Mouse (Mus musculus) kidney, postnatal 0 days (tissue): Measurements from ENCODE around the gene Arhgef18. TPM values are rescaled to one million over a fixed set of nuclear protein-coding genes. Genes with fewer than 3 reads are reported as not detected.

Experiments
- ATAC-seq: fragments of 200-750 bp; cut with Nextera tagmentation; replicated peaks from 2 replicates; pipeline ENCODE4 v1.8.0; 2017; ENCODE audit warnings: low read depth, moderate number of reproducible peaks, moderate TSS enrichment, moderate library complexity; ENCODE audit not compliant: low FRiP score
- DNase-seq: peaks from one replicate; pipeline ENCODE4 v3.0.0-alpha.2; 2016; ENCODE audit warnings: low spot score
- H3K27ac ChIP-seq: fragments of 300-500 bp; sonication (generic); 2 replicates; pipeline ENCODE4 v1.5.1; 2014; ENCODE audit warnings: mild to moderate bottlenecking
- H3K27me3 ChIP-seq: fragments of 300-500 bp; sonication (generic); 2 replicates; pipeline ENCODE4 v1.6.1; 2014; ENCODE audit warnings: low read length, mixed read lengths; ENCODE audit not compliant: insufficient read depth
- H3K36me3 ChIP-seq: fragments of 300-500 bp; sonication (generic); 2 replicates; pipeline ENCODE4 v1.6.1; 2014; ENCODE audit warnings: low read length, mixed read lengths; ENCODE audit not compliant: insufficient read depth
- H3K4me1 ChIP-seq: fragments of 300-500 bp; sonication (generic); replicated peaks from 2 replicates; pipeline ENCODE4 v1.6.1; 2014; ENCODE audit warnings: antibody characterized with exemption, low read length, mixed read lengths; ENCODE audit not compliant: insufficient read depth
- H3K4me2 ChIP-seq: fragments of 300-500 bp; sonication (generic); 2 replicates; pipeline ENCODE4 v1.6.1; 2014; ENCODE audit warnings: mild to moderate bottlenecking, low read length, moderate library complexity, mixed read lengths
- H3K4me3 ChIP-seq: fragments of 300-500 bp; sonication (generic); replicated peaks from 2 replicates; pipeline ENCODE4 v1.5.1; 2014; ENCODE audit warnings: low read depth, low read length
- H3K9ac ChIP-seq: fragments of 300-500 bp; sonication (generic); 2 replicates; pipeline ENCODE4 v1.6.1; 2014; ENCODE audit warnings: low read depth, low read length
- H3K9me3 ChIP-seq: fragments of 300-500 bp; sonication (generic); replicated peaks from 2 replicates; pipeline ENCODE4 v1.6.1; 2016; ENCODE audit warnings: low read length, inconsistent platforms, mixed read lengths
- CTCF ChIP-seq: IDR thresholded peaks from 2 replicates; pipeline ENCODE4 v1.5.1; 2016; ENCODE audit warnings: antibody characterized with exemption, low read depth, mild to moderate bottlenecking, moderate library complexity
- WGBS: fragments of 180-500 bp; shearing (Covaris S2); extraction: QIAGEN DNeasy Blood & Tissue Kit; methylation state at CpG from one replicate; pipeline ENCODE4 v1.1.7; 2014; 5-methylcytosine and 5-hydroxymethylcytosine counted together
- polyA plus RNA-seq: library from polyadenylated mRNA; unstranded; fragments of >200 nt; fragmentation: Nextera tagmentation; extraction: Ambion mirVana; gene quantifications from 2 replicates; pipeline ENCODE4 v1.2.1, GENCODE M21; 2015

Gene Arhgef18
- polyA plus RNA-seq, 1 experiment from 2014 or later: 9.6 TPM

DNA sequence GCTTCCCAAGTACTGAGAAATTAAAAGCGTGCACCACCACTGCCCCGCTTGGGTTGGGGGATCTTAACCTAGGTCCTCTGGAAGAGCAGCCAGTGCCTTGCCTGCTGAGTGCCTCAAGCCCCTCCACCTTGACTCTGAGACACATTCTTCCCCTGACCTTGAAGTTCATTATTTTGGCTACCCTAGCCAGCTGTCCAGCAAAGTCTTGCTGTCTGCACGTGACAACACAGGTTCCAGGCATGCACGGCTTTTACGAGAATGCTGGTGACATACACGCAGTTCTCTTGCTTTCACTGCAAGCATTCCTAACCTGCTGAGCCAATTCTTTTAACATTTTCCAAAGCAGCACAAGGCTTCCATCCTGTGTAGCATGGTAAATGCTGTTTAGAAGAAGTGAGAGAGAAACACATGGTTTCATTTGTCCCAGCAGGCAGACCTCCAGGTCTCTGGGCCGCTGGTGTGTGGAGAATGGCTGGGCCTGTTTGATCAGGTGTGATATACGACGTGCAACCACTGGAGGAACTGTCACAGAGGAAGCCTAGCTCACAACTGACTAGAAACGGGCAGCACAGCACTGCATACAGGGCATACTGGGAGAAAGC, 27.4 kb downstream of the Arhgef18 start:
- DNase-seq: no peak
- ATAC-seq: no peak
- H3K4me1 ChIP-seq: peaks cover 26% of the 10 kb centered on the region
- H3K4me3 ChIP-seq: no peak overlapping the region
- no peaks in the 10 kb centered on the region for H3K27me3 ChIP-seq
- H3K4me2 ChIP-seq: no peak overlapping the region
- H3K9ac ChIP-seq: no peak overlapping the region
- WGBS: 36% methylated on average over 10 of the region's 10 CpGs
- no peak for TF ChIP-seq CTCF
- H3K9me3 ChIP-seq: no peaks in the 10 kb centered on the region
- no peaks in the 10 kb centered on the region for H3K36me3 ChIP-seq
- peak overlapping the region; percentile 50; the same call in 1 of the 2 replicates for H3K27ac ChIP-seq

DNA sequence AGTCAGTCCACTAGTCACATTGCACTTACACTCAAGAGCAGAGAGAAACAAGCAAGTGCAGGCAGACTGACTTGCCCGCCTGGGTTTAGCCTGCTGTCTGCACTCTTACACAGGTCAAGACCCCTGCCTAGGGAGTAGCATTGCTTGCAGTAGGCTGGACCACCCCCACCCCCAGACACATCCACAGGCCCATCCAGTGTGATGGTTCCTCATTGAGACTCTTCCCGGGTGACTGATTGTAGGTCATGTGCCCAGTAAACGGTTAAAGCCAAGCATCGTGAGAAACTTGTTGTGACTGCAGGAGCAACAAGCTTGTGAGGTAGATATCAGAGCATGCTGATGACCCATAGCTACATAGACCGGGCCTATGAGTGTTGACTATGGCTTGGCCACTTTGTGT, 28.7 kb downstream of the Arhgef18 start:
- Histone ChIP-seq H3K4me1 (peaks cover 22% of the 10 kb centered on the region), H3K9me3 (no peaks in the 10 kb centered on the region), H3K36me3 (no peaks in the 10 kb centered on the region), H3K4me2 (no peak overlapping the region), H3K27me3 (no peaks in the 10 kb centered on the region), H3K4me3 (no peak overlapping the region), H3K27ac (no peak overlapping the region), H3K9ac (no peak overlapping the region)
- WGBS: 66% methylated on average over 5 of the region's 5 CpGs
- DNase-seq (no peak), ATAC-seq (no peak)
- TF ChIP-seq CTCF: no peak

DNA sequence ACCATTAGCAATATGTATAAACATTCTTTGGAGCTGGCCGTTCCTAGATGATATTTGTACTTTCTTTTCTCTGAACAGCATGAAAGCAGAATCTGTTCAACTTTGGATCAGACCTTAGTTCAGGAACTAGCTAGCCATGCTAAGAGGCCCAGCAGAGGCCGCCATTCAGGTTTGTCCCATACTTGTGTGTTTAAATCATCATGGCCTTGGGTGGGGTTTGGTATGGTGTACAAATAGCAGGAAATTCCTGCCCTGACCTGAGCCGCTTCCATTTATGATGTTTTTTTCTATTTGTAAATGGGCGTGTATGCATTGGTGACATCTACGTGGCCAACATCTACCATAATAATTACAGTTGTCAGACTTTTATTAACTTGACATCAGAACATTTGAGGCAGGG, 32.4 kb downstream of the Arhgef18 start:
- 0 out of 2 replicates have a peak, but pooled peaks cover 4% of the 10 kb centered on the region for H3K4me1 ChIP-seq
- H3K27ac ChIP-seq: no peak overlapping the region
- WGBS: 85% methylated on average over 5 of the region's 5 CpGs
- TF ChIP-seq CTCF: no peak
- no peak for ATAC-seq
- H3K27me3 ChIP-seq: no peaks in the 10 kb centered on the region
- no peak overlapping the region for H3K9ac ChIP-seq
- peaks cover 11% of the 10 kb centered on the region; the same call in 1 of the 2 replicates for H3K36me3 ChIP-seq
- H3K9me3 ChIP-seq: no peaks in the 10 kb centered on the region
- H3K4me3 ChIP-seq: no peak overlapping the region
- H3K4me2 ChIP-seq: no peak overlapping the region
- no peak for DNase-seq

DNA sequence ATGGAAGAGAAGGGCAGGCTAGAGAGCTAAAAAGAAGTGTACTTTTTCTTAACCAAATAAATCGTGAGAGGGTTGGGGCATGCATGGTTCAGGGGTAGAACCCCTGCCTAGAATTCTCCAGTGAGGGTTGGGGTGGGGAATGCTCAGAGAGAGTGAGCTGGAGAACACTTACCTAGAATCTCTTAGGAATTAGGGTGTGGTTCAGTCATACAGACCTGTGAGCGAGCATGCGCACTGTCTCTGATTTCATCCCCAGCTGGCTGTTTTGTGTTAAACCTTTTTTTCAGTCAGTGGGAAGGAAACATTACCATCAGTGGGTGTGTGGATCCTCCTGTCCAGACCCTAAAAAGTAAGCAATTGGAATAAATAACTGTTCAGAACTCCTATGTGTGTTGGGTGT, 33.4 kb downstream of the Arhgef18 start:
- no peaks in the 10 kb centered on the region for H3K4me1 ChIP-seq
- H3K4me2 ChIP-seq: no peak overlapping the region
- H3K9ac ChIP-seq: no peak overlapping the region
- WGBS: 92% methylated on average over 3 of the region's 3 CpGs
- peaks cover 16% of the 10 kb centered on the region; the same call in 1 of the 2 replicates for H3K36me3 ChIP-seq
- H3K4me3 ChIP-seq: no peak overlapping the region
- no peak for TF ChIP-seq CTCF
- H3K27me3 ChIP-seq: no peaks in the 10 kb centered on the region
- H3K9me3 ChIP-seq: no peaks in the 10 kb centered on the region
- ATAC-seq: no peak
- H3K27ac ChIP-seq: no peak overlapping the region
- DNase-seq: no peak

DNA sequence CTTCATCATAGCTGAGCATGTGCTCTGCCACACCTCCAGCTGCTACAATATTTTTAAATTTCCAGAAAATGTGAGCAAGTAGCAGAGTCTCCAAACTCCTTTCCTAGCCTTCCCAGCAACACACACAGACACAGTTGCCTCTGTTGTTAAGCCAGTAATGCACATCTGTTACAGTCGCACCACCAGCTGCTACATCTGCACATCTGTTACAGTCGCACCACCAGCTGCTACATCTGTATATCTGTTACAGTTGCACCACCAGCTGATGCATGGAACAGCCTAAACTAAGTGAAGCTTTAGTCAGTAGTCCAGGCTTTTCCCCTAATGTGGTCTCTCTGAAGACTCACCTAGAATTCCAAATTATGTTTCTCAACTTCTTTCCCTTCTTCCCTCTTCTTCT, 35.6 kb downstream of the Arhgef18 start:
- peaks cover 28% of the 10 kb centered on the region for H3K36me3 ChIP-seq
- no peak for TF ChIP-seq CTCF
- H3K4me2 ChIP-seq: no peak overlapping the region
- H3K9me3 ChIP-seq: no peaks in the 10 kb centered on the region
- no peaks in the 10 kb centered on the region for H3K27me3 ChIP-seq
- 82% methylated on average over 2 of the region's 2 CpGs for WGBS
- no peak for ATAC-seq
- no peak for DNase-seq
- no peak overlapping the region for H3K4me3 ChIP-seq
- no peak overlapping the region for H3K27ac ChIP-seq
- H3K4me1 ChIP-seq: no peaks in the 10 kb centered on the region
- no peak overlapping the region for H3K9ac ChIP-seq

DNA sequence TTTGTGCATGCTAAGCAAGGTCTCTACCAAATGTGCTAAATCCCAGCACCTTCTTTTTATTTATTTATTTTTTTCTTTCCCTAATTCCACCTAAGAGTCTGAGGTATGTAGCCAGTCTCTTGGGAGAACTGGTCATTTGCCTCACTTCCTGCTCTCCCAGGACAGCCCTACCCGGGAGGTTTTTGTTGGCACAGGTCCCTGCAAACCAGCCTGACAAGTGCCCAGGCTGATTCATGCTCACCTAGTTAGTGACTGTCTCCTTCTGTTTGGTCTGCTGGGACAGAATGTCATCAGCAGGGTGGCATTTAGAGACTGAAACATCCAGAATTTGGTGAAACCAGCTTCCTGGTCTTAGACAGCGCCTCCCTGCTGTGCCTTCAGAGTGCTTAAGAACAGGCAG, 37.2 kb downstream of the Arhgef18 start:
- no peak overlapping the region for H3K9ac ChIP-seq
- H3K4me2 ChIP-seq: no peak overlapping the region
- no peaks in the 10 kb centered on the region for H3K4me1 ChIP-seq
- peaks cover 28% of the 10 kb centered on the region for H3K36me3 ChIP-seq
- TF ChIP-seq CTCF: no peak
- WGBS: 53% methylated on average over 2 of the region's 2 CpGs
- no peaks in the 10 kb centered on the region for H3K27me3 ChIP-seq
- no peak for ATAC-seq
- no peaks in the 10 kb centered on the region for H3K9me3 ChIP-seq
- no peak overlapping the region for H3K4me3 ChIP-seq
- H3K27ac ChIP-seq: peak overlapping the region; percentile 33; the same call in 1 of the 2 replicates
- DNase-seq: no peak

DNA sequence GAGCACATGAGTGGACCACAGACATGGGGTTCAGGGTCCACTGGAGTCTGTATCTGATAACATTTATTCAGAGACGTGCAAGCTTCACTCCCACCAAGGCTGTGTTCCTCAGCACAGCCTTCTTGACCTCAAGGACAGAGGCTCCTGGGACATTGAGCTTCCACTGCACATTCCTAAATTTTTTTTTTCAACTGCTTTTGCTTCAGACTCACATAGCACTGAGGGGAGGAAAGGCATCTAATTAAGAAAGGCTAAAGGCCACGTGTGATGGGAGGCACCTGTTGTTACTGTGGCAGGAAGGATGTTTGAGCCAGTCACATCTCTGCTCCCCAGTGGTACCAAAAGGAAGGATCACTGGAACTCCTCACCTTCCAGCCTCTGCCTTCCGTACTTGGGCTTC, 38.3 kb downstream of the Arhgef18 start:
- H3K9me3 ChIP-seq: no peaks in the 10 kb centered on the region
- peak; percentile 53 for DNase-seq
- no peaks in the 10 kb centered on the region for H3K4me1 ChIP-seq
- H3K4me2 ChIP-seq: no peak overlapping the region
- H3K4me3 ChIP-seq: no peak overlapping the region
- WGBS: 48% methylated on average over 3 of the region's 3 CpGs
- H3K27ac ChIP-seq: peak overlapping the region; percentile 34; the same call in 1 of the 2 replicates
- no peak for TF ChIP-seq CTCF
- ATAC-seq: peak; percentile 58
- H3K9ac ChIP-seq: no peak overlapping the region
- no peaks in the 10 kb centered on the region for H3K27me3 ChIP-seq
- peaks cover 38% of the 10 kb centered on the region for H3K36me3 ChIP-seq
